Mouse (Mus musculus) E14TG2a.4 (cell line): ENCODE measurements around the gene Col27a1.

ENCODE experiments used
- CTCF ChIP-seq: conservative IDR thresholded peaks from 2 replicates; pipeline ENCODE4 v1.5.1; 2014; ENCODE audit warnings: low read length
- POU5F1 ChIP-seq: IDR thresholded peaks from 2 replicates; pipeline ENCODE4 v1.6.1; 2014; ENCODE audit warnings: low read length, borderline replicate concordance

GRCm38 (mm10) chr4:63237225-63237624 lies 23.4 kb downstream of the Col27a1 start:
- TF ChIP-seq CTCF (no peak), POU5F1 (no peak)
